Mouse (Mus musculus) embryonic facial prominence, embryonic 13.5 days (tissue): Measurements from ENCODE around the gene Tet2. TPM values are rescaled to one million over a fixed set of nuclear protein-coding genes. Genes with fewer than 3 reads are reported as not detected.

Experiments used
- ATAC-seq: fragments of 200-750 bp; cut with Nextera tagmentation; 2 replicates; pipeline ENCODE4 v1.8.0; 2017; ENCODE audit warnings: low read depth; ENCODE audit not compliant: insufficient number of reproducible peaks, insufficient read depth, low FRiP score, low TSS enrichment
- H3K27ac ChIP-seq: fragments of 300-500 bp; sonication (generic); 2 replicates; pipeline ENCODE4 v1.5.1; 2015; ENCODE audit warnings: moderate library complexity, mild to moderate bottlenecking, inconsistent platforms
- H3K27me3 ChIP-seq: fragments of 300-500 bp; sonication (generic); 2 replicates; pipeline ENCODE4 v1.6.1; 2015; ENCODE audit warnings: mild to moderate bottlenecking, inconsistent platforms
- H3K36me3 ChIP-seq: fragments of 300-500 bp; sonication (generic); 2 replicates; pipeline ENCODE4 v1.6.1; 2015; ENCODE audit warnings: mild to moderate bottlenecking, inconsistent platforms
- H3K4me1 ChIP-seq: fragments of 300-500 bp; sonication (generic); 2 replicates; pipeline ENCODE4 v1.6.1; 2015; ENCODE audit warnings: inconsistent platforms
- H3K4me2 ChIP-seq: fragments of 300-500 bp; sonication (generic); 2 replicates; pipeline ENCODE4 v1.6.1; 2015; ENCODE audit warnings: moderate library complexity, mild to moderate bottlenecking, inconsistent platforms
- H3K4me3 ChIP-seq: fragments of 300-500 bp; sonication (generic); 2 replicates; pipeline ENCODE4 v1.5.1; 2015; ENCODE audit warnings: mild to moderate bottlenecking, inconsistent platforms
- H3K9ac ChIP-seq: fragments of 300-500 bp; sonication (generic); 2 replicates; pipeline ENCODE4 v1.6.1; 2015; ENCODE audit warnings: mild to moderate bottlenecking, inconsistent platforms
- H3K9me3 ChIP-seq: fragments of 300-500 bp; sonication (generic); 2 replicates; pipeline ENCODE4 v1.6.1; 2016; ENCODE audit warnings: inconsistent platforms
- WGBS: fragments of 180-500 bp; shearing (Covaris S2); methylation state at CpG from one replicate; pipeline ENCODE4 v1.1.7; 2015; ENCODE audit warnings: mixed read lengths; 5-methylcytosine and 5-hydroxymethylcytosine counted together
- polyA plus RNA-seq: library from polyadenylated mRNA; unstranded; fragments of >200 nt; fragmentation: Nextera tagmentation; extraction: Ambion mirVana; gene quantifications from 2 replicates; pipeline ENCODE4 v1.2.1, GENCODE M21; 2015

Gene Tet2
- polyA plus RNA-seq, 1 experiment from 2014 or later = 23.4 TPM

- peaks cover 32% of the 10 kb centered on the region for H3K36me3 ChIP-seq
- H3K27me3 ChIP-seq = no peaks in the 10 kb centered on the region
- H3K4me1 ChIP-seq = no peaks in the 10 kb centered on the region
- H3K9ac ChIP-seq = no peak overlapping the region
- no peak overlapping the region for H3K4me3 ChIP-seq
- ATAC-seq = no peak
- no peaks in the 10 kb centered on the region for H3K9me3 ChIP-seq
- H3K4me2 ChIP-seq = no peak overlapping the region
- WGBS = 71% methylated on average over 6 of the region's 6 CpGs
- no peak overlapping the region for H3K27ac ChIP-seq
Observed at GRCm38 (mm10) chr3:133516137-133516536, 28.8 kb downstream of the Tet2 start.

DNA sequence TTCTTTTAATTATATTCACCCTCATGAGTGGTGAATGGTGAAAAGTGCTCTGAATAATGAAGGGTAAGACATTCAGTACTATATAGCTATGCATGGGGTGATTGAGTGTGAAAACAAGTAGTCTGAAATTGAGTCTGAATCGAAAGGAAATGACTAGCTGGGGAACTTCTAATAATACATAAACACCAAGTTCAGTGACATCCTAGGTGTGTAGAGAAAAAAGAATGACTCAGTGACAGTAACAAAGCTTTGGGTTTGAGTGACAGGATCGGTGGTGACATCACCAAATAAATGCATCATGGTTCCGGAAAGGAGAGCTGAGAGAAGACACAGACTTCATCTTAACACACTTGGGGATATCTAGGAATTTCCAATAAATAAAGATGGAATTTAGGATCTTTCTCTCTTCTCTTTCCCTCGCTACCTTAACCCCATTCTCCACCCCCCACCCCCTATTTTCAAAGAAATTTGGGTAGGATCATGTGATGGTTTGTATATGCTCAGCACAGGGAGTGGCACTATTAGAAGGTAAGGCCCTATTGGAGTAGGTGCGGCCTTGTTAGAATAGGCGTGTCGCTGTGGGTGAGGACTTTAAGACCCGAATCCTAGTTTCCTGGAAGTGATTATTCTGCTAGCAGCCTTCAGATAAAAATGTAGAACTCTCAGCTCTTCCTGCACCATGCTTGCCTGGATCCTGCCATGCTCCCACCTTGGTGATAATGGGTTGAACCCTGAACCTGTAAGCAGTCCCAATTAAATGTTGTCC lies 29.6 kb downstream of the Tet2 start:
- peaks cover 32% of the 10 kb centered on the region for H3K36me3 ChIP-seq
- H3K27me3 ChIP-seq = no peaks in the 10 kb centered on the region
- WGBS = 95% methylated on average over 8 of the region's 8 CpGs
- no peak overlapping the region for H3K4me2 ChIP-seq
- no peaks in the 10 kb centered on the region for H3K9me3 ChIP-seq
- no peak overlapping the region for H3K27ac ChIP-seq
- ATAC-seq = no peak
- no peaks in the 10 kb centered on the region for H3K4me1 ChIP-seq
- H3K9ac ChIP-seq = no peak overlapping the region
- no peak overlapping the region for H3K4me3 ChIP-seq

DNA sequence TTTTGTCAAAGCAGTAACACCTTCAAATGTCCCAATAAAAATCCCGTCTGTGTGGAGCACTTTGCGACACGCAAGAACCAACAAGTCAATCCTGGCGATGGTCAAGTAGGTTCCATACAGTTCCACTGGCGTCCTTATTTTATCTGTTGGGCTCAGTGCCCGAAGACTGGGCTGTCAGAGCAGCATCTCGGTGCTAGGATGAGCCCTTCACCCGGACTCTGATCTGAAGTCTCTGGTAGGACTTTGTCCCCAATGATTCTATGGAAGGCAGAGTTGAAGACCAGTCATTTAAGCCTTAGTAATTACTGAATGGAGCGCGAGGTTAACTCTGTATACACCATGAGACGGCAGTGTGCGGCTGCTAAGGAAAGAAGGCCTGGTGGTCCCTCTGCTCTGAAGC lies 30.6 kb downstream of the Tet2 start:
- peaks cover 35% of the 10 kb centered on the region for H3K36me3 ChIP-seq
- no peaks in the 10 kb centered on the region for H3K27me3 ChIP-seq
- no peak for ATAC-seq
- H3K9ac ChIP-seq = no peak overlapping the region
- no peak overlapping the region for H3K4me3 ChIP-seq
- H3K27ac ChIP-seq = no peak overlapping the region
- H3K4me2 ChIP-seq = no peak overlapping the region
- H3K4me1 ChIP-seq = no peaks in the 10 kb centered on the region
- WGBS = 96% methylated on average over 12 of the region's 12 CpGs
- H3K9me3 ChIP-seq = no peaks in the 10 kb centered on the region

DNA sequence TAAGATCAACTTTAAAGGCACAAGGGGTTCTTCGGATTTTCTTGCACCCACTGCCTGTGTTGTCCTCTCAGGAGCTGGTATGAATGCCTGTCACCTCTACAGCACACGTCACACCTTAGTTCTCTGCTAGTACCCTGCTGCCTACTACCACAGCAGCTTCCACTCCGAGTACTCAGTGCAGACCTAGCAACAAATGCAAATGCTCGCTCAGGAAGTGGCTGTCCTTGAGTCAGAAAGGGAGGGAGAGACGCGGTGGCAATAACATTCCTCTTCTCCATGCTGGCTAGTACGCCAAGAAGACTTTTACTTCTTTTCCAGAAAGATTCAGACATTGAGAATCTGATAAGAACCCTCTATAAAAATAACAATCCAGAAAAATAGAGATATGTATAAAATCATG lies 31.5 kb downstream of the Tet2 start:
- Histone ChIP-seq H3K4me3 (no peak overlapping the region), H3K9me3 (no peaks in the 10 kb centered on the region), H3K4me1 (no peaks in the 10 kb centered on the region), H3K27me3 (no peaks in the 10 kb centered on the region), H3K27ac (no peak overlapping the region), H3K4me2 (no peak overlapping the region), H3K9ac (no peak overlapping the region), H3K36me3 (peaks cover 41% of the 10 kb centered on the region)
- ATAC-seq = no peak
- 88% methylated on average over 7 of the region's 7 CpGs for WGBS

DNA sequence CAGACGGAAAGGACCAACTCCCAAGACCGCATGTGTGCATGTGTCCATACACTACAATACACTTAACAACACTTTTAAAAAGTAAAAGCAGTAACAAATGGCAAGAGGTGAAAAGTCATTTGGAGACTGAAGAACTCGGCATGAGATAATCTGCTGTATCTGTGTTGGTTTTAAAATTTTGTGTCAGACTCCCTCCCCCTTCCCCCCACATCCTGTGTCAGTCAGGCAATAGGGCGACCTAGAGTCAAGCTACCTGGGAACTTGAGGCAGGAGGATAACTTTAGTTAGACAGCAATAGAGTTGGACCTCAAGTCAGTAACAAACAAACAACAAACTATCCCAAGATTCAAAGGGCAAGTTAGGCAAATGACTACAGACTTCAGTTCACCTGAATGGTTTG lies 34.6 kb downstream of the Tet2 start:
- H3K4me3 ChIP-seq = no peak overlapping the region
- peaks cover 65% of the 10 kb centered on the region for H3K36me3 ChIP-seq
- no peaks in the 10 kb centered on the region for H3K9me3 ChIP-seq
- H3K4me1 ChIP-seq = no peaks in the 10 kb centered on the region
- H3K27me3 ChIP-seq = no peaks in the 10 kb centered on the region
- H3K27ac ChIP-seq = no peak overlapping the region
- ATAC-seq = no peak
- H3K9ac ChIP-seq = no peak overlapping the region
- WGBS = 84% methylated on average over 4 of the region's 4 CpGs
- H3K4me2 ChIP-seq = no peak overlapping the region

GRCm38 (mm10) chr3:133509796-133510195 lies 35.1 kb downstream of the Tet2 start:
- WGBS = 91% methylated on average over 2 of the region's 2 CpGs
- peaks cover 63% of the 10 kb centered on the region for H3K36me3 ChIP-seq

DNA sequence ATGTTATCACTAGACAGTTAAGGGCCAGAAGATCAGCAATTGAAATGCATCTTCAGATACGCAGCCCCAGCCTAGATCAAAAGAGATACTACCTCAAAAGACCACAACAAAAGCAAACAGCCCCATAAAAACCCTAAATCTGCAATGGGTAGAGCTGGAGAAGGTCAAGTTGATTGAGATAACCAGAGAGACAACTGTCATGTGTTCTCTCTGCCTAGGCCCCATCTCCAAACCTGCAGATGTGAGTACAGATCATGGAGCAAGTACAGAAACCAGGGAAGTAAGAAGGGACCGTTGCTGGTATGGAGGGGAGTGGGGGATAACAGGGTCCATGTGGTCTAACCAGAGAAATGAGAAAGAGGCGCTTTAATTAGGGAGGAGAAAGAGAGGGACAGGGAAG lies 36.1 kb downstream of the Tet2 start:
- H3K9ac ChIP-seq = no peak overlapping the region
- no peaks in the 10 kb centered on the region for H3K9me3 ChIP-seq
- 89% methylated on average over 3 of the region's 3 CpGs for WGBS
- no peak overlapping the region for H3K27ac ChIP-seq
- ATAC-seq = no peak
- H3K27me3 ChIP-seq = no peaks in the 10 kb centered on the region
- H3K4me2 ChIP-seq = no peak overlapping the region
- H3K36me3 ChIP-seq = peaks cover 54% of the 10 kb centered on the region
- no peaks in the 10 kb centered on the region for H3K4me1 ChIP-seq
- no peak overlapping the region for H3K4me3 ChIP-seq

More at GRCm38 (mm10) chr3:133509796-133510195, 35.1 kb downstream of the Tet2 start:
- H3K27ac ChIP-seq = no peak overlapping the region
- ATAC-seq = no peak
- H3K27me3 ChIP-seq = no peaks in the 10 kb centered on the region
- no peaks in the 10 kb centered on the region for H3K4me1 ChIP-seq
- H3K9me3 ChIP-seq = no peaks in the 10 kb centered on the region
- H3K4me3 ChIP-seq = no peak overlapping the region
- no peak overlapping the region for H3K4me2 ChIP-seq
- no peak overlapping the region for H3K9ac ChIP-seq

GRCm38 (mm10) chr3:133506289-133506954 lies 38.5 kb downstream of the Tet2 start:
- Histone ChIP-seq H3K36me3 (peaks cover 41% of the 10 kb centered on the region), H3K4me2 (no peak overlapping the region), H3K27ac (no peak overlapping the region), H3K4me1 (no peaks in the 10 kb centered on the region), H3K9me3 (no peaks in the 10 kb centered on the region), H3K27me3 (no peaks in the 10 kb centered on the region), H3K9ac (no peak overlapping the region), H3K4me3 (no peak overlapping the region)
- 84% methylated on average over 9 of the region's 9 CpGs for WGBS
- no peak for ATAC-seq

- no peaks in the 10 kb centered on the region for H3K4me1 ChIP-seq
- ATAC-seq = no peak
- H3K36me3 ChIP-seq = peaks cover 11% of the 10 kb centered on the region
- no peak overlapping the region for H3K4me3 ChIP-seq
- H3K9me3 ChIP-seq = peaks cover 5% of the 10 kb centered on the region
- 82% methylated on average over 7 of the region's 7 CpGs for WGBS
- no peak overlapping the region for H3K4me2 ChIP-seq
- H3K9ac ChIP-seq = no peak overlapping the region
- no peak overlapping the region for H3K27ac ChIP-seq
- no peaks in the 10 kb centered on the region for H3K27me3 ChIP-seq
Observed at GRCm38 (mm10) chr3:133496953-133497352, 48.0 kb downstream of the Tet2 start.

GRCm38 (mm10) chr3:133491370-133491769 lies 53.6 kb downstream of the Tet2 start:
- H3K27me3 ChIP-seq = no peaks in the 10 kb centered on the region
- H3K27ac ChIP-seq = no peak overlapping the region
- ATAC-seq = no peak
- H3K4me3 ChIP-seq = no peak overlapping the region
- peaks cover 36% of the 10 kb centered on the region for H3K36me3 ChIP-seq
- H3K4me1 ChIP-seq = no peaks in the 10 kb centered on the region
- no peak overlapping the region for H3K9ac ChIP-seq
- peaks cover 5% of the 10 kb centered on the region for H3K9me3 ChIP-seq
- 80% methylated on average over 2 of the region's 2 CpGs for WGBS
- no peak overlapping the region for H3K4me2 ChIP-seq

GRCm38 (mm10) chr3:133488022-133488725 lies 56.8 kb downstream of the Tet2 start:
- ATAC-seq = no peak
- Histone ChIP-seq H3K4me2 (no peak overlapping the region), H3K27ac (no peak overlapping the region), H3K36me3 (peaks cover 55% of the 10 kb centered on the region), H3K4me1 (no peaks in the 10 kb centered on the region), H3K27me3 (no peaks in the 10 kb centered on the region), H3K4me3 (no peak overlapping the region), H3K9me3 (no peaks in the 10 kb centered on the region), H3K9ac (no peak overlapping the region)
- 88% methylated on average over 13 of the region's 13 CpGs for WGBS

GRCm38 (mm10) chr3:133482887-133483286 lies 62.1 kb downstream of the Tet2 start:
- no peaks in the 10 kb centered on the region for H3K27me3 ChIP-seq
- no peak overlapping the region for H3K9ac ChIP-seq
- H3K36me3 ChIP-seq = peaks cover 75% of the 10 kb centered on the region
- WGBS = 96% methylated on average over 1 of the region's 1 CpGs
- no peak for ATAC-seq
- H3K4me3 ChIP-seq = no peak overlapping the region
- H3K9me3 ChIP-seq = no peaks in the 10 kb centered on the region
- H3K27ac ChIP-seq = no peak overlapping the region
- H3K4me1 ChIP-seq = no peaks in the 10 kb centered on the region
- H3K4me2 ChIP-seq = no peak overlapping the region
